Mouse (Mus musculus) midbrain, embryonic 15.5 days (tissue): ENCODE measurements around the gene Tnfrsf4. TPM values are rescaled to one million over a fixed set of nuclear protein-coding genes. Genes with fewer than 3 reads are reported as not detected.

ENCODE experiments used
- ATAC-seq: fragments of 200-750 bp; cut with Nextera tagmentation; replicated peaks from 2 replicates; pipeline ENCODE4 v1.8.0; 2017; ENCODE audit warnings: moderate TSS enrichment
- H3K27ac ChIP-seq: fragments of 300-500 bp; sonication (generic); 2 replicates; pipeline ENCODE4 v1.5.1; 2015; ENCODE audit warnings: mild to moderate bottlenecking, inconsistent platforms
- H3K27me3 ChIP-seq: fragments of 300-500 bp; sonication (generic); replicated peaks from 2 replicates; pipeline ENCODE4 v1.6.1; 2015; ENCODE audit warnings: inconsistent platforms
- H3K36me3 ChIP-seq: fragments of 300-500 bp; sonication (generic); replicated peaks from 2 replicates; pipeline ENCODE4 v1.6.1; 2015; ENCODE audit warnings: inconsistent platforms
- H3K4me1 ChIP-seq: fragments of 300-500 bp; sonication (generic); 2 replicates; pipeline ENCODE4 v1.6.1; 2015; ENCODE audit warnings: inconsistent platforms
- H3K4me2 ChIP-seq: fragments of 300-500 bp; sonication (generic); 2 replicates; pipeline ENCODE4 v1.6.1; 2015; ENCODE audit warnings: inconsistent platforms, mild to moderate bottlenecking, moderate library complexity
- H3K4me3 ChIP-seq: fragments of 300-500 bp; sonication (generic); 2 replicates; pipeline ENCODE4 v1.5.1; 2015; ENCODE audit warnings: mild to moderate bottlenecking, inconsistent platforms
- H3K9ac ChIP-seq: fragments of 300-500 bp; sonication (generic); 2 replicates; pipeline ENCODE4 v1.6.1; 2015; ENCODE audit warnings: mild to moderate bottlenecking, inconsistent platforms
- H3K9me3 ChIP-seq: fragments of 300-500 bp; sonication (generic); 2 replicates; pipeline ENCODE4 v1.6.1; 2016; ENCODE audit warnings: inconsistent platforms
- WGBS: fragments of 180-500 bp; shearing (Covaris S2); methylation state at CpG from one replicate; pipeline ENCODE4 v1.1.7; 2015; ENCODE audit warnings: mixed read lengths; 5-methylcytosine and 5-hydroxymethylcytosine counted together
- microRNA counts: library from miRNA; unstranded; fragments of <30 nt; microRNA quantifications from one replicate; lab custom pipeline; 2016
- microRNA-seq: library from miRNA; unstranded; fragments of <30 nt; microRNA quantifications from one replicate; pipeline ENCODE4, GENCODE M21; 2016
- polyA plus RNA-seq: library from polyadenylated mRNA; unstranded; fragments of >200 nt; fragmentation: Nextera tagmentation; extraction: Ambion mirVana; gene quantifications from 2 replicates; pipeline ENCODE4 v1.2.1, GENCODE M21; 2015

The Tnfrsf4 gene
- polyA plus RNA-seq, 1 experiment from 2014 or later: 0.83 TPM

GRCm38 (mm10) chr4:156054606-156055005 is 41.0 kb downstream of the Tnfrsf4 start:
- Histone ChIP-seq H3K27ac (no peak overlapping the region), H3K4me3 (no peak overlapping the region)

GRCm38 (mm10) chr4:156055173-156055572 is 41.5 kb downstream of the Tnfrsf4 start:
- no peak for ATAC-seq
- Histone ChIP-seq H3K27ac (no peak overlapping the region), H3K9ac (no peak overlapping the region), H3K27me3 (no peaks in the 10 kb centered on the region), H3K4me3 (no peak overlapping the region), H3K4me2 (no peak overlapping the region), H3K9me3 (no peaks in the 10 kb centered on the region), H3K36me3 (no peaks in the 10 kb centered on the region), H3K4me1 (no peaks in the 10 kb centered on the region)
- 89% methylated on average over 5 of the region's 5 CpGs for WGBS

More at GRCm38 (mm10) chr4:156054606-156055005, 41.0 kb downstream of the Tnfrsf4 start:
- Histone ChIP-seq H3K4me2 (no peak overlapping the region), H3K9me3 (no peaks in the 10 kb centered on the region), H3K36me3 (no peaks in the 10 kb centered on the region), H3K27me3 (no peaks in the 10 kb centered on the region), H3K9ac (no peak overlapping the region), H3K4me1 (no peaks in the 10 kb centered on the region)
- no peak for ATAC-seq
- 92% methylated on average over 6 of the region's 6 CpGs for WGBS

- no peak overlapping the region for H3K4me2 ChIP-seq
- WGBS: 74% methylated on average over 10 of the region's 10 CpGs
- ATAC-seq: no peak
Measured at GRCm38 (mm10) chr4:156057702-156058101, 44.1 kb downstream of the Tnfrsf4 start.

GRCm38 (mm10) chr4:156058826-156059225 is 45.2 kb downstream of the Tnfrsf4 start:
- Histone ChIP-seq H3K9me3 (no peaks in the 10 kb centered on the region), H3K36me3 (no peaks in the 10 kb centered on the region), H3K4me2 (no peak overlapping the region), H3K27ac (no peak overlapping the region), H3K4me3 (no peak overlapping the region), H3K4me1 (peaks cover 3% of the 10 kb centered on the region), H3K9ac (no peak overlapping the region), H3K27me3 (no peaks in the 10 kb centered on the region)
- no peak for ATAC-seq
- WGBS: 81% methylated on average over 9 of the region's 9 CpGs

More at GRCm38 (mm10) chr4:156057702-156058101, 44.1 kb downstream of the Tnfrsf4 start:
- Histone ChIP-seq H3K4me3 (no peak overlapping the region), H3K9ac (no peak overlapping the region), H3K27me3 (no peaks in the 10 kb centered on the region), H3K27ac (no peak overlapping the region), H3K4me1 (no peaks in the 10 kb centered on the region), H3K9me3 (no peaks in the 10 kb centered on the region), H3K36me3 (no peaks in the 10 kb centered on the region)

GRCm38 (mm10) chr4:156059261-156059660 is 45.6 kb downstream of the Tnfrsf4 start, which contains the start of gene Ttll10:
Ttll10 (minus strand) TSS chr4:156059414.
- H3K9ac ChIP-seq: no peak within 1 kb of the TSS
- no peaks in the 10 kb centered on the region for H3K9me3 ChIP-seq
- 48% methylated on average over 5 of the region's 5 CpGs for WGBS
- H3K4me3 ChIP-seq: no peak within 1 kb of the TSS
- H3K4me1 ChIP-seq: peaks cover 7% of the 10 kb centered on the region
- H3K36me3 ChIP-seq: no peaks in the 10 kb centered on the region
- no peak for ATAC-seq
- no peak within 1 kb of the TSS for H3K4me2 ChIP-seq
- H3K27ac ChIP-seq: no peak within 1 kb of the TSS
- no peaks in the 10 kb centered on the region for H3K27me3 ChIP-seq

GRCm38 (mm10) chr4:156059713-156060112 is 46.1 kb downstream of the Tnfrsf4 start:
- no peak overlapping the region for H3K9ac ChIP-seq
- H3K4me3 ChIP-seq: no peak overlapping the region
- no peaks in the 10 kb centered on the region for H3K36me3 ChIP-seq
- no peaks in the 10 kb centered on the region for H3K27me3 ChIP-seq
- WGBS: 42% methylated on average over 10 of the region's 10 CpGs
- H3K4me2 ChIP-seq: no peak overlapping the region
- no peaks in the 10 kb centered on the region for H3K9me3 ChIP-seq
- H3K27ac ChIP-seq: no peak overlapping the region
- ATAC-seq: no peak
- H3K4me1 ChIP-seq: peaks cover 7% of the 10 kb centered on the region

- Histone ChIP-seq H3K4me3 (no peak overlapping the region), H3K27me3 (no peaks in the 10 kb centered on the region), H3K36me3 (no peaks in the 10 kb centered on the region), H3K27ac (peak overlapping the region; percentile 38), H3K9ac (no peak overlapping the region), H3K4me2 (no peak overlapping the region), H3K4me1 (peaks cover 7% of the 10 kb centered on the region), H3K9me3 (no peaks in the 10 kb centered on the region)
- ATAC-seq: no peak
- 6% methylated on average over 4 of the region's 4 CpGs for WGBS
Measured at GRCm38 (mm10) chr4:156063861-156064509, 50.3 kb downstream of the Tnfrsf4 start.

GRCm38 (mm10) chr4:156064510-156064897 is 50.9 kb downstream of the Tnfrsf4 start:
- Histone ChIP-seq H3K4me1 (peaks cover 7% of the 10 kb centered on the region), H3K9me3 (no peaks in the 10 kb centered on the region), H3K9ac (no peak overlapping the region), H3K27ac (no peak overlapping the region), H3K27me3 (no peaks in the 10 kb centered on the region), H3K4me2 (no peak overlapping the region), H3K4me3 (no peak overlapping the region), H3K36me3 (no peaks in the 10 kb centered on the region)
- ATAC-seq: no peak
- 85% methylated on average over 9 of the region's 9 CpGs for WGBS

- no peak for ATAC-seq
- no peaks in the 10 kb centered on the region for H3K27me3 ChIP-seq
- no peaks in the 10 kb centered on the region for H3K36me3 ChIP-seq
- H3K27ac ChIP-seq: no peak overlapping the region
- peaks cover 11% of the 10 kb centered on the region for H3K4me1 ChIP-seq
- WGBS: 88% methylated on average over 10 of the region's 10 CpGs
- H3K9me3 ChIP-seq: no peaks in the 10 kb centered on the region
- H3K4me2 ChIP-seq: no peak overlapping the region
- H3K4me3 ChIP-seq: no peak overlapping the region
- no peak overlapping the region for H3K9ac ChIP-seq
Measured at GRCm38 (mm10) chr4:156065156-156065894, 51.7 kb downstream of the Tnfrsf4 start.

MicroRNAs encoded within 50 kb of the gene (microRNA counts, 519-probe panel; counts per million panel counts)
- 1,798 counts per million, percentile 11 among the panel's probes with 10 or more counts for microRNA mmu-miR-200a (lab: Ali Mortazavi, UCI)
- microRNA mmu-miR-200b (lab: Ali Mortazavi, UCI): 2,351 counts per million, percentile 39 among the panel's probes with 10 or more counts
- microRNA mmu-miR-429 (lab: Ali Mortazavi, UCI): not detected

Small RNAs within 50 kb of the gene (microRNA-seq; reads per million reads assigned to microRNA genes)
- gene Mir200a (2.8 reads per million, percentile 11 among the genes with 10 or more reads in this experiment), gene Mir200b (17.8 reads per million, percentile 36 among the genes with 10 or more reads in this experiment), gene Mir429 (63.4 reads per million, percentile 49 among the genes with 10 or more reads in this experiment)

Other genes with a start within 250 kb of the Tnfrsf4 start
- gene Vwa1, start 239.1 kb upstream of the Tnfrsf4 start, polyA plus RNA-seq: 31.5 and 33.5 TPM in 2 replicates
- gene Tmem88b, start 228.0 kb upstream of the Tnfrsf4 start, polyA plus RNA-seq: 0.93 and 1.2 TPM in 2 replicates
- gene Ankrd65, start 223.4 kb upstream of the Tnfrsf4 start, polyA plus RNA-seq: not detected in 2 replicates
- gene Mrpl20, start 211.0 kb upstream of the Tnfrsf4 start, polyA plus RNA-seq: 242 and 244 TPM in 2 replicates
- gene Ccnl2, start 201.4 kb upstream of the Tnfrsf4 start, polyA plus RNA-seq: 155 and 164 TPM in 2 replicates
- 128 and 129 TPM in 2 replicates for gene Aurkaip1, start 182.6 kb upstream of the Tnfrsf4 start, polyA plus RNA-seq
- gene Mxra8, start 174.2 kb upstream of the Tnfrsf4 start, polyA plus RNA-seq: 23.4 and 32.6 TPM in 2 replicates
- gene Dvl1, start 166.4 kb upstream of the Tnfrsf4 start, polyA plus RNA-seq: 30.9 and 37.0 TPM in 2 replicates
- 0.61 and 0.72 TPM in 2 replicates for gene Tas1r3, start 150.5 kb upstream of the Tnfrsf4 start, polyA plus RNA-seq
- gene Cptp, start 144.4 kb upstream of the Tnfrsf4 start, polyA plus RNA-seq: 28.1 and 29.1 TPM in 2 replicates
- 80.6 and 83.6 TPM in 2 replicates for gene Ints11, start 144.3 kb upstream of the Tnfrsf4 start, polyA plus RNA-seq
- gene Pusl1, start 122.1 kb upstream of the Tnfrsf4 start, polyA plus RNA-seq: 60.1 and 66.6 TPM in 2 replicates
- gene Acap3, start 122.0 kb upstream of the Tnfrsf4 start, polyA plus RNA-seq: 88.3 and 89.8 TPM in 2 replicates
- 115 and 118 TPM in 2 replicates for gene Ube2j2, start 70.0 kb upstream of the Tnfrsf4 start, polyA plus RNA-seq
- 6.8 and 9.5 TPM in 2 replicates for gene C1qtnf12, start 51.5 kb upstream of the Tnfrsf4 start, polyA plus RNA-seq
- 38.5 and 38.9 TPM in 2 replicates for gene B3galt6, start 21.2 kb upstream of the Tnfrsf4 start, polyA plus RNA-seq
- 113 and 118 TPM in 2 replicates for gene Sdf4, start 21.0 kb upstream of the Tnfrsf4 start, polyA plus RNA-seq
- 3.2 and 3.6 TPM in 2 replicates for gene Tnfrsf18, start 12.3 kb downstream of the Tnfrsf4 start, polyA plus RNA-seq
- not detected in 2 replicates for gene Ttll10, start 45.6 kb downstream of the Tnfrsf4 start, polyA plus RNA-seq
- gene 9430015G10Rik, start 96.1 kb downstream of the Tnfrsf4 start, polyA plus RNA-seq: 37.6 TPM in 2 replicates
- gene Rnf223, start 116.7 kb downstream of the Tnfrsf4 start, polyA plus RNA-seq: 0.62 and 0.83 TPM in 2 replicates
- 141 and 142 TPM in 2 replicates for gene Agrn, start 183.6 kb downstream of the Tnfrsf4 start, polyA plus RNA-seq
- 2.2 and 3.8 TPM in 2 replicates for gene Isg15, start 187.0 kb downstream of the Tnfrsf4 start, polyA plus RNA-seq
- gene AW011738, start 189.5 kb downstream of the Tnfrsf4 start, polyA plus RNA-seq: 4.0 and 4.9 TPM in 2 replicates
- 2.2 and 2.4 TPM in 2 replicates for gene Perm1, start 202.0 kb downstream of the Tnfrsf4 start, polyA plus RNA-seq
- gene Plekhn1, start 221.0 kb downstream of the Tnfrsf4 start, polyA plus RNA-seq: 29.1 and 30.1 TPM in 2 replicates
- 56.6 and 60.4 TPM in 2 replicates for gene Noc2l, start 222.2 kb downstream of the Tnfrsf4 start, polyA plus RNA-seq
- 4.8 and 5.5 TPM in 2 replicates for gene Samd11, start 241.8 kb downstream of the Tnfrsf4 start, polyA plus RNA-seq